Mouse (Mus musculus): ENCODE results near the gene Znhit6.

Znhit6 gene

DNA sequence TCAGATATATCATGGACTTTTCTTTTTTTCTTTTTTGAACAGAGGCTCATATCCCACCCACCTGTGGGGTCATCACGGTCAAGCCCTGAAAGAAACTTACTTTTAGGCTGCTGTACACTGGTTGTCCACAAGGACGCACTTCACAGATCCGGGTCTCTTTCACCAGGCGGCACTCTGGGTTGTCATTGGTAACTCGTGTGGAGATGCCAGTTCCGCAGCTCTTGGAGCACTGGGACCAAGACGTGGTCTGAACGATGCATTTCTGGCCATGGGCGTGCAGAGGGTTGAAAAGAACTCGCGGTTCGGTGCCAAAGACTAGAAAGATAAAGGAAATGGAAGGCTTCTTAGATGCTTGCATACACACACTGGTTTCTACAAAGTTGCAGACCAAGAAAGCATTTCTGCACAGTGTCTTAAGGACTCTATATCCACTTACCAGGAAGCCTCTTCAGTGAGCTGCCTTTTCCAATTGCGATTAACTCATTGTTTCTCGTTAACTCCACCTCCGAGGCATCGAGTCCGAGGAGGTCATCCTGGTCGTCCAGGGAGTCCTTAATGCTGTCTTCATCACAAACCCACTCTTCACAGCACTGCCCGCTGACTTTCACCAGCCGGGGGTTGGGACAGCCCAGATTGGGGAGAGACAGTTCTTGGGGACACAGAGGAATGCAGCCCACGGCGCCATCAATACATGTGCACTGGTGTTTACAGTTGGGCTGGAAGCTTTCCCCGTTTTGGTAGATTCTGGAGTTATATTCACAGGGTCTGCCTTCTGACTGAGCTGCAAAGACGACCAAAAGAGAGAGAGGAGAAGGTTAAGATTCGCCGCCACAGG is 72.3 kb downstream of the Znhit6 start:
- no peak for DNase-seq

- DNase-seq = peak; percentile 45
Observed at GRCm38 (mm10) chr3:145648991-145649851, 73.2 kb downstream of the Znhit6 start.

DNA sequence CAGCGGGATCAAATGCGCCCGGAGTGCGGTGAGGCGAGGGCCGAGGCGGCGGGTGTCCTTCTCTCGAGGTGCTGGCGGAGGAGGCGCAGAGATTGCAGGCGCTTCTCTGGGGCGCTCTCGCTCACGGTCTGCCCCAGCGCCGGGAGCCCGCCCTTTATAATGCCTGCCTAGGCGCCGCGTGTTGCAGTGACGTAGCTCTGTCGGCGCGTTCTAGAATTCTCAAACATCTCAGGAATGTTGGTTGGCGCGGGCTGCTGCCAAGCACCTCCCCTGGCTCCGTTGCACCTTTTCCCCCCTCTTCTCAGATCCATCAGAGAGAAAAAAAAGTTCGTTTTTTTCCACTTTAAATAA is 73.8 kb downstream of the Znhit6 start, which contains the start of gene Ccn1:
Gene Ccn1 (minus strand): TSS at position 130 of the 351 bp plus-strand sequence.
- DNase-seq = peak; percentile 76

GRCm38 (mm10) chr3:145650298-145651011 is 74.5 kb downstream of the Znhit6 start:
- no peak for DNase-seq

GRCm38 (mm10) chr3:145651029-145651977 is 75.3 kb downstream of the Znhit6 start:
- no peak for DNase-seq

- DNase-seq = no peak
Observed at GRCm38 (mm10) chr3:145651978-145652321, 75.9 kb downstream of the Znhit6 start.

DNA sequence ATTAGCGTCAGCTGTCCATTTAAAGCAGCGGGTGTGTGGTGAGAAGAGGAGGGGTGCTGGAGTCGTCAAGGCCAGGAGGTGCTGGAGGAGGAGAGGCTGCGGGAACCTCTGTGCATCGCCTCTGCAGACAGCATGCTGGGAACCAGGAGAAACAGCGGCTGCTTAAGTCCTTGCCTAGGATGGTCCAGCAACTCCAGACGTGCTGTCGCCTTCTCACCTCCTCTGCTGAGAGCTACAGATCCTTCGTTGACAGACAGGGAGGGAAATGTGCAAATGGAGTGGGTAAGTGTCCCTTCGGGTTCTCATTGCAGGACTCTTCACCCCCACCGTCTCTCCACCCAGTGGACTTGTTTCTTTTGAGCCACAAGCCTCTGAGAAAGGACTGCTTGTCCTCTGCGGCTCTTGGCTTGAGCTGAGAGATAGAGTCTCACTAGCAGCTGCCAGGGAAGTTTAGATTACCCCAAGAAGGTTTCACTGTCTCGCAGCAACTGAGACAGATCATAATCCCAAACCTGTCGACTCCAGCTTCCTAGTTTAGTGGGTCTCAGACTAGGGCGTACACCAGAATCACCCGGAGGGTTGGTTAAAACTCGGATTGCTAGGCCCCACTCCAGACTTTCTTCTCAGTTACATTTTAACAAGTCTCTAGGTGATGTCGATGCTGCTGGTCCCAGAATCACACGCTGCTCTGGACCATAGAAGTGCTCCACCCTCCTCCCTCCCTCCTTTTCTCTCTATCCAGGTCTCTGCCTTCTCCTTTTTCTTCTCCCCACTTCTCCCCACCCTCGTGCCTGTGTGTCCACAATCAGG is 76.5 kb downstream of the Znhit6 start:
- DNase-seq = no peak

- DNase-seq = peak; percentile 68
Observed at GRCm38 (mm10) chr3:145653191-145653940, 77.4 kb downstream of the Znhit6 start.

DNA sequence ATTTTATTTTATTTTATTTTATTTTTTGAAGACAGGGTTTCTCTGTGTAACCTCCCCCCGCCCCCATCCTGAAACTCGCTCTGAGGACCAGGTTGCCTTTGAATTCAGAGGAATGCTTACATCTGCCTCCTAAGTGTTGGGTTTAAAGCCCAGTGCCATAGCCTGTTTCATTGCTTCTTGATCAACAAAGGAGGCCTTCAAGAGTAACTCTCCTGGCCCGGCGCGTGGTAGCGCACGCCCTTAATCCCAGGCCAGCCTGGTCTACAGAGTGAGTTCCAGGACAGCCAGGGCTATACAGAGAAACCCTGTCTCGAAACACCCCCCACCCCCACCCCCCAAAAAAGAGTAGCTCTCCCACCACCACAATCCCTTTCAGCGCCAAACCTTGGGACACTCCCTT is 78.0 kb downstream of the Znhit6 start:
- DNase-seq = no peak
